Mouse (Mus musculus) adrenal gland, postnatal 36 days (tissue): ENCODE measurements at regions not wholly inside any gene's neighbourhood (a gene's known extent, or its start where the extent isn't known, plus 50 kb on each side); places are given as distances from the start of the nearest gene placed in this dataset.
A peak's percentile ranks its signal among the peaks of the same experiment; 100 is the strongest.

Experiments
- DNase-seq, 2 experiments: peaks; one replicate each; pipeline ENCODE4 v3.0.0; 2021; ENCODE audit warnings: mixed read lengths in 1 of 2

DNA sequence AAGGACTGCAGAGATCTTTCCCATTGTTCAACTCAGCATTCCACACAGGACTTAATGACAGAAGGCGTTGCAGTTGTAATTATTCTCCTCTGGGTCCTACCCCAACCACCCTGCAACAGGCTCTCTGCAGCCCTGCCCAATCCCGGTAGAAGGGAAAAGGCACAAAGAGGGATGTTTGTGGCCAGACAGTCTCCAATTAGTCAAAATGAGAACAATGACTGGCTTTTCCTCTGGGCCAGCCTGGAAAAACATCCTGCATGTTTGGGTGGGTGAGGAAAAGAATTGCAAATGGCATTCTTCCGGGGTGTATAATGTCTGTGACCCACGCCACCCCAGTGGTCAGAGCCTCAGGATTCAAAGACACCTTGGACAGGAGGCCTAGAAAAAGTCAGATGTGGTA is 168.8 kb upstream of the Spag17 start:
- no peak for DNase-seq

DNA sequence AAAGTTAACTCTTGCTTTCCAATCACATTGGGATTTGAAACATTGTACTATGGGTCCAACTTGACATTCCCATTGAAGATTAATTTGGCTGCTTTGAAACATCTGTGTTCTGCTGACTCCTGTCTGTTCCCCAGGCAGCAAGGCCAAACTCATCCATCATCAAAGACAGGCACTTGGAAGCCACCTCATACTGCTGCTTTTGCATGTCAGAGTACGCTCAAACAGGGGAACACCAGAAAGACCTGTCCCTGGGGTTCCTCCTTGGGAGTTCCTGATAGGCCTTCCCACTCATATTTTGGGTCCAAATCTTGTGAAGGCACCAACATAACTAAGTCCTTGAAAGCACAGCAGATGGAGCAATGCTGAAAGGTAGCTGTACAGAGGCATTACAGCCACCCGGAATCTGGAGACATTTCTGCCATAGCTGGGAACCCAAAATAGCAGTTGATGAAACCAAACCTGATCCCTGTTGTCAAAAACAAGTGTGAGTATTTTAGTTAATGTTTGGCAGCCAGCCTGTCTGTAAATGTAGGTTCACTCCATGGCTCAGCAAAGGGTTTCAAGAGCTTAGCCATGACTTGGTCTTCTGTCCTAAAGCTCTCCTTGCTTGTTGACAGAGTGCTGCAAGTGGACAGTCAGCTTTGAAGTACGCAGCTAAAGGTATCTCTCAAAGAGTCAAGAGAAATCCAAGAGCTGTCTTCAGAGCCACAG is 147.0 kb upstream of the Spag17 start:
- peak; percentile 19 to 40 for DNase-seq

DNA sequence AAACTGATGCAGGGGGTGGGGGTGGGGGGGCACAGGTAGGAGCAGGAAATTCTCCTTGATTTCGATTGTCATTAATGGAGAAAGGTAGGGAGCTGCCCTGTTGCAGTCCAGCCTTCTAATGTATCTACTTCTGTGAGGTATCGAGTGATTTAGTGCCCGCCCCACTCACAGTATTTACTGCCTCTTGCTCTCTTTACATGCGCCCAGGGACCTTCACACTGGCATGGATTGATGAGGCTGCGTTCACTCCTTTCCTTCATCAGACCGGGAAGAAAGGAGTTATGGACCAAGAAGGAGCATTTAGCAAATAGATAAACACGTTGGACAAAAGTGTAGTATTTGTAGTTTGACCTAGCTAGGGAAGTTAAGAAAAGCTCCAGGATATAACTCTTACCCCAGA is 145.6 kb upstream of the Spag17 start:
- no peak for DNase-seq

DNA sequence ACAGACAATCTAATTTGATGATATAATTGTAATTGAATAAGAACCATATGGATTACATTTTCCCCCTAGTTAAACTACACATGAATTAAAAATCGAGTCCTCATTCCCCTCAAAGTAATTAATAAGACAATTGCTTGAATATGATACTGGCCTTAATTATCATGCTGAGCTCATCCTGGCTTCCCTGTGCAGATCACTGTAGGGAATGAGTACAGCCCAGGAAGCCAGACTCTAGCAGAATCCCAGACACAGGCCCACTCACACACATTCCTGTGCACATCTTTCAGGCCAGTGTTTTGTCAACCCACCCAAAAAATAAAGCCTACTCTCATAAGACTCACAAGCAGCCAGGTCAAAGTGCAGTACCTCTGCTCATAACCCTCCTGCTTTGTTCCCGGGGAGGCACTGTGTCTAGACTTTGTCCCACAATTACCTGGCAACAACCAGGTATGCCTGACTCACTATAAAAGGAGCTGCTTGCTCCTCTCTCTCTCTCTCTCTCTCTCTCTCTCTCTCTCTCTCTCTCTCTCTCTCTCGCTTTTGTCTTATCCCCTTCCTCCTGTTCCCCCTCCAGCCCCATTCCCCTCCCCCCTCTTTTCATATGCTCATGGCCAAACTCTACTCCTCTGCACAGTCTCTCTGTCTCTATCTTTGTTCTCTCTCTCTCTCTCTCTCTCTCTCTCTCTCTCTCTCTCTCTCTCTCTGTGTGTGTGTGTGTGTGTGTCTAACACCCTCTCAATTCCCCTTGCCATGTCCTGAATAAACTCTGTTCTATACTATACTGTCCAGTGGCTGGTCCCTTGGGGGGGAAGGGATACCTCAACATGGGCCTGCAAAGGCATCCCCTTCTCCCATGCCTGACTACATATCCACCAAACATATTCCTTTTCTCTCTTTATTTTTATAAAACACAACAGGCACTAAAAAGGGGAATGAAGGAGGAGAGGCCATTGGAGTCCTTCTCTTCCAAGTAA is 143.7 kb upstream of the Spag17 start:
- DNase-seq: no peak

DNA sequence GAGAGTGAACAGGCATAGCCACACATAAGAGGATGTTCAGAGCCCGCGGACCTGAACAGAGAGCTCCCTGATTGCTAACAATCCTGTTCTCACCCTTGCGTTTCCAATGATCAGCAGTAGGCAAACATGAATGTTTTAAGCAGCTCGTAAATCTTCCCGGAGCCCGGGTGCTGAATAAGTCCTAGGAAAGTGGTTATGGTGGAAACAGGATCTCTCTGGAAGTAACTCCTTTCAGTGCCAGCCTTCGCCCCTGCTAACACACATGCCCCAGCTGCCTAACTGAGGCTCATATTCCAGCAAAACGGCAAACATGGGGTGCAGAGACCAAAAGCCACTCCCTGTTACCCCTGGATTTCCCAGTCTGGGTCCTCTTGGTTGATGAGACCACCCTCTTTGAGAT is 135.5 kb upstream of the Spag17 start:
- no peak for DNase-seq

DNA sequence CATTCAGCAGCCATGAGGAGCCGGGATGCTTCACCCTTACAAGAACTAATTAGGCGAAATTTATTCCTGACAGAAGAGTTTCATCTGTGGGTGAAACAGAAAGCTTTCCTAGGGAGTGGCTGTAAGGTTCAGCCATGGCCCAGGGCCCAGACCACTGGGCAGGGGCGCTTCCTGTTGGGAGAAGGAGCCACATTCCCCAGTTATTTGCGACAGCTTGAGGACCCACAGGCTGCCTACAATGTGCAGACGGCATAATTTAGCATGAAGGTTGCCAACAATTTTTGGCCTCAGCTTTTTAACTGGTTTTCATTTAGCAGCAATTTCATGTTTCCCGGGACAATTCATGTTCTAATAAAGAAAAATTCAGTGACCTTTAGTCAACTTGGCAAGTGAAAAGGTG is 106.7 kb upstream of the Spag17 start:
- DNase-seq: no peak

DNA sequence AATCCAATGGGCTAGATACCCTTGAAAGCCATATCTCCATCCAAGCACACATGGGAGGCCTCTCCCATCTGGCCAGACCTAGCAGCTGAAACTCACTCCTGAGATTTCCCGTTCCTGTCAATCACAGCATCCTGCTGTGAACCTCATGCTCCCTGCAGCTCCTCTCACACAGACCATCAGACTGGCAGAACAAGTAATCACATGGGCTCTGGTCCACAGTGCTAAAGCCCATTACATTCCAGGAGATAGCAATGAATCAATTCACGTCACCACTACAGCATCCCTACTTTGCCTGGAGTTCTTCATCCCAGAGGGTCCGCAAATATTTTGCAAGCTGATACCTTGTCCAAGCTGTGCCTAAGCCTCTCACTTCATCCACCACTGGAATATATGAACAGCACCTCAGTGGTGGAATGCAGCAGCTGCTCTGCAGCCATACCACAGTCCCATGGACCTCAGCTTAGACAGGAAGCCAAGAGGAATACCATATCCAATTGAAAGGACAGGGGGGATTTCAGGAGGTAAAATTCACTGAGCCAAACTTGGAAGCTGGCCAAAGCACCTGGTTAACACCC is 99.2 kb upstream of the Spag17 start:
- DNase-seq: no peak

DNA sequence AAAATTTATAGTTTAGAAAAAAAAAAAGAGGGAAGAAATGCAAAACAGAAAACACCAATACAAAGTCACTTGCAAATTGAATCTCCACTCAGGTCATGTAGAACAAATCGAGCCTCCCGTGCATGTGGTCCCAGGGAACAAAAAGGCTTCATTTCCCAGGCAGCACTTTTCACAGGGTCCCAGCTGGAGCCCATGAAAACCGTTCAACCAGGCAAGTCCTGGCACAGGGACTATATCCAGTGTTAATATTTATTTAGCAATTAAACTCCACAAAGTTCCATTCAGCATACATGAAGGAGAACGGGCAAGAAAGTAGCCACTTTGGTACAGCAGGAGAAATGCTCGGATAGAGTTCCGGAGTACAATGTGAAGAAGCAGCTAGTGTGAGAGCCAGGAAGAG is 93.9 kb upstream of the Spag17 start:
- DNase-seq: no peak

DNA sequence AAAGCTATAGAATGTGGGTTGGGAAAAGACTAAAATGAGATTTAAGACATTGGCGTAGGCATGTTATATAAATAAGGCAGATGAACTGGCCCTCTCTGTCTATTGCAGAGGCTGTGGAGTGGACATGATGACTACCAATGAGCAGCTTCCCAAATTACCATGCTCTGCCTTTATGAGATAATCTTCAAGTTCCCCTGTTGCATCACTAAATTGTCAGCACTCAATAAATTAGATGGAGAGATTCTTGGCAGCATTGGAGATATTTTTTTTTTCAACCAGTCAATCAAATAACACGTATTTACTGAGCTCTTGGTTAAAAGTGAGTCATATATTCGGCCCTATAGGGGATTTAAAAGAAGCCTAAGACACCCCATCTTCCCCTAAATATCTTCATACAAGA is 91.6 kb upstream of the Spag17 start:
- DNase-seq: no peak

DNA sequence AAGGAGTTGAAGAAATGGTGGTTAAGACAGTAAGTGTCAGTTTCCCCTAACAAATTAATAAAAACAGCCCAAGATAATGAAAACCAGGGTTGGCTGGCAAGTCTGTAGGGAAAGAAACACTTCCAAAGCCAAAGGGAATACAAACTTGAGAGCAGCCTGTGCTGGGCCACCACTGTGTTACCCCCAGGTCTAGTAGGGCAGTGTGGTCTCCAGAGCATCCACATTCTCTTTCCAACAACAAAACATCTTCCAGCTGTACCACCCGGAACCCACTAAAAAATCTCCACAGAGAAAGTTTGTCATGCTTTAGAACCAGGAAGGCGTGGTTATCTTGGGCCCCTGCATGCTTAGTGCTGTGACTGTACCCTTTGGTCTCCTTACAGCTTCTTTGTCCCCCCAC is 89.4 kb upstream of the Spag17 start:
- DNase-seq: no peak

DNA sequence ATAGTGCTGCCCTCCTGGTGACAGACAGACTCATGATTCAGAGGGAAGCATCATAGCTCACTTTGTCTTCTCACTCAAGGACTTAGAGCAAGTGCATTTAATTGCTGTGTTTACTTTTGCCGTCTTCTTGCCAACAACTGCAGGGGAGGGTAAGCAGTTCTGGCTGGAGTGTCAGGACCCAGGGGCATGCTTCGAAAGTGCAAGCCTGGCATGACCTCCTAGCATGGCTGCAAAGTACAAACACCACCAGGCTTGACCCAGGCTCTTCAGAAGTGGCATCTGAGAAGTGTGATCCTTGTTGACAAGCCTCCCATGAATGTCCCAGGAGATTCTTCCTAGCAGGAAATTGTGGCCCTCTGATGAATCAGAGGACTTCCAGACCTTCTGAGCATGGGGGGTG is 87.4 kb upstream of the Spag17 start:
- no peak for DNase-seq

DNA sequence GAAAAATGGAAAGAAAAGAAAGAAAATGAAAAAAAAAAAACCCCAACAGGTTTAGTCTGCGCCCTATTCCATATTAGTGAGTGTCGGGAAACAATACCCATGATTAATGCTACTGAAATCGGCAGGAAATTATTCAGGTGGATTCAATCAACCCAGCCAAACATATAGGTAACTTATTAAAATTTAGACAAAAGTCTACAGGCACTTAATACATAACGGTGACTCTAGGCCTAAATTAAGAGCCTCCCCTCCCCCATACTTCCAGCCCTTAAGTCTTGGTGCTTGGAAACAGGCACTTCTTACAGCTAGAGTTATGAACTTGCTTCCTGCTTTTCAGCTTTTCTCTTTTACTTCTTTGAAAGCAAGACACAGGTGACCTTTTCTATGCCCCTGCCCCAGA is 74.7 kb upstream of the Spag17 start:
- no peak for DNase-seq

DNA sequence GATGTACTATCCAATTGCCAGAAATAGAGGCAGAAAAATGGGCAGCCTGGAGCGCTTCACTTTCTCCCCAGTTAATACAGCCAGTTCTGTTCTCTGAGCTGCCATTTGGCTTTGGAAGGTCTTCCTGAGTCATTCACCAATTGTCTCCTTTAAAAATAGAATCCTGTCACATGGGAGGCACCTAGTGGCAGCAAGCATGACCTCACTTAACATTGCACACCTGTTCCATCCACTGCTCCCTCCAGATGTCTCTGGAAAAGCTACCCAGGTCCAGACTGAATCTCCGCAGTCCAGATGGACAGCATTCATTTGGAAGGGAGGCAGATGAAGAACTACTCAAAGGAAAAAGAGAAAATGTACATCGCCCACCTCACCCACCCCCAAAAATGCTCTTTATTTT is 73.9 kb upstream of the Spag17 start:
- no peak for DNase-seq

DNA sequence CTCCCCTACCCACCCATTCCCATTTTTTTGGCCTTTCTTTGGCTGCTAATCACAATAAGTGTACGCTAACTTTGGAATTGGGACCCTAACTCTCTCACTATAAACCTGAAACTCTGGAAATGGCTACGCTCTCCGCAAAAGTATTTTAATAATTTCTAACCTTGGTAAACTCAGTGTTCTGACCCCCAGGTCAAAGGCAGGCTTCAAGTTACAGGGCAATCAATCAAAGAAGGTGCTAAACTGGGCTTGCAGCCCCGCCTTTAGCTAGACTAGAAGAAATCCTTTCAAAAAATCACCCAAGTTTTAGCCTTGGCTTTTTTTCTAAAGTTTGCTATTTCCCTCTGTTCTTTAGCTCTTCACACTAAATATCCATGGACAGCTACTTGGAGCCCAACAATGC is 72.4 kb upstream of the Spag17 start:
- DNase-seq: no peak

DNA sequence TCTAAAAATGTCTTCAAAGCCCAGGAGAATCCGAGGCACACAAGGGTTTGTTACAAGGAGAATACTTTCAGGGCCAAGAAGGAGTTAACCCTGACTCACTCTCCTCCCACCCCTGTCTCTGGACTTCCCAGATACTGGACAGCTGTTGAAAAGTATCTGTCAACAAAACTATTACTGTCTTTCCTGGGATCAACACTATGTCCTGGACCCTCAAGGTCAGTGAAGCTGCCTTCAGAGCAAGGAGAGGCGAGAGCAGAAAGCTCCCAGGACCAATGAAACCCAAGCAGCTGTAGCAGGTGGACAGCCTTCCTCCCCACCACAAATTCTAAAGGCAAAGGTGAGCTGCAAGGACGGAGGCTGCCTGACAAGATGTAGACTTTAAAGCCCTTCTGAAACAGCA is 70.1 kb upstream of the Spag17 start:
- no peak for DNase-seq

DNA sequence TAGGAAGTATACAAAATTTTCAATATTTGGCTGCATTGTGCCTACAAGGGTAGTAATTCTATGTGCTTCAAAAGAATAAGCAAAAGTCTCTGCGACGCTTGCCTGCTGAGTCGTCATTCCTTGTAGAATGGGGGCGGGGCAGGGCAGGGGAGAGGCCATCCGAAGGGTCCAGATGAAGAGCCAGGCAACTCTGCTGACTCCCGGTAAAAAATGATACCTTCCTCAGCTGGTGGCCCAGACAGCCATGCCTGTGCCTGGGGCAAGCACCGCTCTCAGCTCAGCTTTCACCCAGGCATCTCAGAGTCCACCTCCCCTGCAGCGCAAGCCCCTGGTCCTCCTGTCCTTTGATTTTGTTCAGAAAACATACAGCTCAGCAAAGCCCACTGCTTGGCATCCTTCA is 67.2 kb upstream of the Spag17 start:
- DNase-seq: no peak

DNA sequence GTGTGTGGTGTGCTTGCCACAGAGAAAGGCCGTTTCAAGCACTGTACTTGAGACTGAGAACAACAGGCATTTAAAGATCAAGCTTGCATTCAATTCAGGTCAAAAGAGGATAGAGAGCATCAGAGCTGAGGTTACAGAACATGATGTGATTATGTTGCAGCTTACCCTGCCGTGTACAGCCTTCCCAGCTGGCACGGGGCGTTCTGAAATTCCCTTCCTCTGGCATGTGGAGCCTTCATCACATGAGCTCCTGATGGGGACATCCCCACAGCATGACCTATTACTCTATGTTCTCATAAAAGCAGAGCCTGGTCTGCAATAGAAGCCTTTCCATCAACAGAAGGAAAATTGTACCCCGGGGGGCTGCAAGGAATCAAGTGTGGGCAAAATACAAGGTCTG is 62.5 kb upstream of the Spag17 start:
- no peak for DNase-seq

DNA sequence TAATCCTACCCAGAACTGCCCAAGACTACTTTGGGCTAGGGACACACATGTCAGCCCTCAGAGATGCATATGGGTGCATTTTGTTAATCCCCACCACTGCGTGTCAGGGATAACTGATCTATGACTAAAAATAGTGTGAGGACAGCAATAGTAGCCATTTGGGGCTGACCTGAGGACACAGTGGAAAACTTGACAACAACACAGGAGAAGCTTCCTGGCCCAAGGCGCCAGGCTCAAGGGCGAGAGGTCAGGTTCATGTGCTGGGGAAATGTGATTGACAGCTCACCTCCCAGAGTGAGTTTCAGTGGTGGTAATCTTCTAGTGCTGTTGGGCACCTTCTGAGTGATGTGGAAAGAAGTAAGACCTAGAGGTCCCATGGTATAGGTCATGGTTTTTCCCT is 62.0 kb upstream of the Spag17 start:
- no peak for DNase-seq
